ENCODE assay signal across 8 mouse cellular contexts in the genomic region with DNA sequence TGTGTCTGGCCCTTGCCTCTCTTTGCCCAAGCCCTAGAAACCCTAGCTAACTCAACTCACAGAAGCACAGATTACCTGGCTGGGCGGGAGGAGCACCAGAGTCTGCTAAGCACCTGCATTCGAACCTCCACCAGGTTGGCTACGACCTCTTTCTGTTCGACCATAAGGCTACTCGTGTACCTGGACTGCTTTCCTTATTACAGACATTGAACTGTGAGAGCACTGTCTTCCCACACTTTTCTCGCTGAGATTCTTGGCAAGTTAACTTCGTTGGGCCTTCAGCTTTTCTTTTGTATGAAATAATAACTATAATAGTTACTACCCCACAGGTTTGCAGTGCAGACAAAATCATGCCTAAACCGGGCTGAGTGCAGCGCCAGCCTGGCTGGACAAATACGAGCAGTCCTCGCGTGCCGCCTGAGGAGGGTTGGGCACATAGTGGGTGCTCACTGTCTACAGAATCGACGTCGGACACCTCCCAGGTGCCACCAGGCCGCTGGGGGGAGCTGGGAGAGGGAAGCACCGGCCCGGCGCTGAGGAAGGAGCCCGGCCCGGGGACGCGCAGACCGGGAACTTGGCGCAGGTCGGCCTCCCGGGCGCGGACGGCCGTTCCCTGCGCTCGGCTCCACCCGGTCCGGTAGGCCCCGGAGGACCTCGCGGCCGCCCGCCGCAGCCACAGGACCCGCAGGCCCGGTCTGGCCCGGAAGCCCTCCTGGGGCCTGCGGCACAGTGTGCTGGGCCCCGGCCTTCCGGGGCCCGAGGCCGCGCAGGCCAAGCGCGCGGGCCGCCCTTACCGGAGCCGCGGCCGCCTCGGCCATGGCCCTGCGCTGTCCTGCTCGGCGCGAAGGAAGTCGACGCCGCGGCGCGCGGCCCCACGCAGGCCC. TPM values are rescaled to one million over a fixed set of nuclear protein-coding genes. Genes with fewer than 3 reads are reported as not detected.
A peak's percentile ranks its signal among the peaks of the same experiment; 100 is the strongest.
DNase-seq lines count a peak whose midpoint lies in the region; ATAC-seq and TF ChIP-seq lines count a peak whose summit lies in the region.

No protein-coding gene starts in this region.

- peaks cover 6% of the 10 kb centered on the region for H3K27me3 ChIP-seq in Patski
- no peaks in the 10 kb centered on the region for H3K27me3 ChIP-seq in hindbrain, embryonic 13.5 days

- DNase-seq in Patski (ENCODE audit: low read depth, low spot score) = no peak
- peak; percentile 82 to 83 for DNase-seq in cerebellum, postnatal 25 days
- DNase-seq in frontal cortex, postnatal 25 days (ENCODE audit: low spot score in 2 of 2) = peak; percentile 35 to 44
- peak; percentile 68 to 69 for DNase-seq in left cerebral cortex, adult 2 months (ENCODE audit: extremely low spot score in 1 of 2, low spot score in 2 of 2)
- DNase-seq in retina, postnatal 1 day = peak; percentile 67
- peak; percentile 76 to 81 for DNase-seq in thymus, postnatal 36 days

- WGBS in hindbrain, embryonic 13.5 days = 3% methylated on average over 60 of the region's 72 CpGs
- 3% methylated on average over 48 of the region's 72 CpGs for WGBS in macrophage (ENCODE audit: missing documents)

- peaks cover 28% of the 10 kb centered on the region for H3K36me3 ChIP-seq in hindbrain, embryonic 13.5 days
- peaks cover 25% of the 10 kb centered on the region for H3K36me3 ChIP-seq in macrophage (ENCODE audit: inconsistent target)

- H3K9ac ChIP-seq in hindbrain, embryonic 13.5 days = peak overlapping the region; percentile 96

- CTCF ChIA-PET in Patski (lab: Charles Lee) = no interaction called here

- peak; percentile 51 for ATAC-seq in Patski
- ATAC-seq in hindbrain, embryonic 13.5 days (ENCODE audit: low FRiP score) = peak; percentile 91

- H3K4me2 ChIP-seq in hindbrain, embryonic 13.5 days = peak overlapping the region; percentile 74

- H3K4me3 ChIP-seq in hindbrain, embryonic 13.5 days = peak overlapping the region; percentile 84
- H3K4me3 ChIP-seq in left cerebral cortex, adult 2 months = peak overlapping the region; percentile 80
- H3K4me3 ChIP-seq in macrophage (ENCODE audit: inconsistent target) = peak overlapping the region; percentile 57

- H3K27ac ChIP-seq in hindbrain, embryonic 13.5 days = peak overlapping the region; percentile 93
- H3K27ac ChIP-seq in left cerebral cortex, adult 2 months = peak overlapping the region; percentile 74
- H3K27ac ChIP-seq in macrophage = peak overlapping the region; percentile 10; the same call in 1 of the 2 replicates

- H3K4me1 ChIP-seq in hindbrain, embryonic 13.5 days (replicated peaks) = peaks cover 12% of the 10 kb centered on the region

- intact Hi-C loops in left cerebral cortex, adult 2 months (cut with DNase I) = loop anchor here (5.0 kb wide), 2 partner anchors 248 to 312 kb away; a partner anchor contains a TSS

- H3K79me2 ChIP-seq in macrophage (ENCODE audit: inconsistent target) = peaks cover 14% of the 10 kb centered on the region; the same call in 1 of the 2 replicates

- POLR2A ChIA-PET in Patski (lab: Charles Lee) = no interaction called here

- TF ChIP-seq CTCF in Patski (IDR thresholded peaks at IDR 0.05) = peak; percentile 38
- peak; percentile 18 for TF ChIP-seq CTCF in left cerebral cortex, adult 2 months (IDR thresholded peaks at IDR 0.05)

- H3K9me3 ChIP-seq in hindbrain, embryonic 13.5 days = no peaks in the 10 kb centered on the region

- in situ Hi-C loops in Patski (cut with MboI; ENCODE audit: low pct_unique_long_range_greater_than_20kb) = no loop called here

RNA-seq across cellular contexts. Expression of a gene that starts 0.6 kb away (rescaled TPM):
- polyA plus RNA-seq in Patski (2021) = 27.9 TPM
- polyA plus RNA-seq in hindbrain, embryonic 13.5 days (2015; fragmentation: Nextera tagmentation; extraction: Ambion mirVana) = 17.6 and 21.6 TPM in 2 replicates
- 10 to 100 TPM; 32.1 TPM for total RNA-seq in left cerebral cortex, adult 2 months (2021)
- 10 to 100 TPM; 25.2 to 90.8 (median 56.4) TPM for total RNA-seq in macrophage (2018; cell fraction: chromatin; rRNA removed)
- 10 to 100 TPM in 20 of 26 experiments, 1 to 10 TPM in 6; 6.9 to 20.3 (median 13.7) TPM for total RNA-seq in macrophage (2018; cell fraction: cytosol; rRNA removed)
- total RNA-seq in macrophage (2018; cell fraction: nucleus; rRNA removed) = 10 to 100 TPM; 16.4 to 72.1 (median 37.8) TPM
- 13.9 to 16.3 TPM (median 14.0 TPM) in 3 replicates for polyA plus RNA-seq in macrophage (2018)

RNA-seq across cellular contexts. Expression of a gene that starts 37.1 kb away (rescaled TPM):
- polyA plus RNA-seq in Patski (2021) = 36.1 TPM
- polyA plus RNA-seq in hindbrain, embryonic 13.5 days (2015; fragmentation: Nextera tagmentation; extraction: Ambion mirVana) = 8.5 and 8.9 TPM in 2 replicates
- total RNA-seq in left cerebral cortex, adult 2 months (2021) = 10 to 100 TPM; 34.4 to 35.1 TPM
- 10 to 100 TPM in 25 of 26 experiments, 1 to 10 TPM in 1; 5.2 to 61.5 (median 32.2) TPM for total RNA-seq in macrophage (2018; cell fraction: chromatin; rRNA removed)
- total RNA-seq in macrophage (2018; cell fraction: cytosol; rRNA removed) = 10 to 100 TPM in 7 of 26 experiments, 1 to 10 TPM in 19; 3.5 to 12.3 (median 9.2) TPM
- 10 to 100 TPM in 21 of 26 experiments, 1 to 10 TPM in 5; 8.0 to 33.9 (median 15.1) TPM for total RNA-seq in macrophage (2018; cell fraction: nucleus; rRNA removed)
- 6.4 to 12.6 TPM (median 11.2 TPM) in 3 replicates for polyA plus RNA-seq in macrophage (2018)

Comparison
In these comparisons a context has a peak if more than half of its experiments do, and no peak if none do; other contexts are left out.
1. H3K27ac ChIP-seq: peak in every context shown above with its lines; median percentile 93 in hindbrain, embryonic 13.5 days; 74 in left cerebral cortex, adult 2 months; 10 in macrophage.